Comparison of ENCODE assay signal across 13 mouse cellular contexts in the genomic region with DNA sequence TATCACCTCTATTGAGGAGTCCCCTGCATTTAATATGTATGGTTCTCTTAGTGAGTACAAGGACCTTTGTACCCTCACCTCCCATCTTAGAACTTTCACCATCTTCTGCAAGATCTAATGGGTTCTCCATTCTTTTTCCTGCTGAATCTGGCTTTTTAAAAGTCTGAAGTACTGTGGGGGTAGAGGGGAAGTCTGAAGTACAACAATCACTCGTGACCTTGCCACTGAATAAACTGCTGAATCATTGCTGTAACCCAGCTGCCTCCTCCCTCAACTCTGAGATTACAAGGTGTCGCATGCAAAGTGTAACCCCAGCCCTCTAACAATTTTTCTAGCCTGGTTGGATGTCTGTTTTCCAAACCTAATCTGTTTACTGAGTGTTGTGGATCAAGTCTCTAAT. TPM values are rescaled to one million over a fixed set of nuclear protein-coding genes. Genes with fewer than 3 reads are reported as not detected.
DNase-seq lines count a peak whose midpoint lies in the region; ATAC-seq and TF ChIP-seq lines count a peak whose summit lies in the region.
"Had no signal": no experiment of that assay in that cellular context is flagged by ENCODE, and none has a peak within 500 bp of the region (broad histone marks: within the 10 kb centered on the region; RNA-seq: fewer than 3 reads in every experiment).

No protein-coding gene starts in this region.

- no peak overlapping the region for H3K9ac ChIP-seq in liver, adult 2 months (ENCODE audit: low read depth, low read length)
- H3K9ac ChIP-seq in forebrain, embryonic 14.5 days (ENCODE audit: low read length): no peak overlapping the region
- H3K9ac ChIP-seq: forebrain, postnatal 0 days had no signal

- no peaks in the 10 kb centered on the region for H3K36me3 ChIP-seq in liver, adult 2 months (ENCODE audit: control insufficient read depth, insufficient read depth, low read length)
- peaks cover 1% of the 10 kb centered on the region for H3K36me3 ChIP-seq in G1E (replicated peaks)
- no peaks in the 10 kb centered on the region for H3K36me3 ChIP-seq in forebrain, embryonic 14.5 days (ENCODE audit: control insufficient read depth, insufficient read depth, low read length)

- no peak for TF ChIP-seq CTCF in liver, adult 2 months (IDR thresholded peaks at IDR 0.05; ENCODE audit: low read depth, low read length)
- TF ChIP-seq CTCF in G1E (IDR thresholded peaks at IDR 0.05; ENCODE audit: low read depth, low read length): no peak

- no peaks in the 10 kb centered on the region for H3K9me3 ChIP-seq in G1E (replicated peaks)
- no peaks in the 10 kb centered on the region for H3K9me3 ChIP-seq in forebrain, embryonic 14.5 days (replicated peaks; ENCODE audit: control insufficient read depth, low read length)
- H3K9me3 ChIP-seq: hindbrain, embryonic 10.5 days; limb, embryonic 10.5 days had no signal

- H3K27ac ChIP-seq in liver, adult 2 months (replicated peaks; ENCODE audit: insufficient read depth, low read depth, low read length): peak overlapping the region; percentile 61
- H3K27ac ChIP-seq in forebrain, embryonic 14.5 days (ENCODE audit: low read depth, low read length): no peak overlapping the region
- H3K27ac ChIP-seq: hindbrain, embryonic 10.5 days; limb, embryonic 10.5 days had no signal

- TF ChIP-seq POLR2A in liver, adult 2 months (IDR thresholded peaks at IDR 0.05; ENCODE audit: extremely low read depth, insufficient read depth, low read length): no peak

- no peaks in the 10 kb centered on the region for H3K27me3 ChIP-seq in liver, adult 2 months (ENCODE audit: control insufficient read depth, insufficient read depth, low read length)
- H3K27me3 ChIP-seq in G1E (ENCODE audit: insufficient read depth, low read length): peaks cover 4% of the 10 kb centered on the region; the same call in 1 of the 2 replicates
- H3K27me3 ChIP-seq in forebrain, embryonic 14.5 days (replicated peaks; ENCODE audit: control insufficient read depth, insufficient read depth, low read length): no peaks in the 10 kb centered on the region

- H3K4me2 ChIP-seq in forebrain, embryonic 14.5 days (ENCODE audit: low read length): no peak overlapping the region

- peak; percentile 87 for DNase-seq in liver, adult 2 months (ENCODE audit: extremely low read depth, low read depth, low spot score)
- no peak for DNase-seq in liver
- DNase-seq in G1E (ENCODE audit: low spot score): no peak
- peak; percentile 54 to 83 for DNase-seq in kidney, postnatal 36 days
- DNase-seq in cerebellum, adult 8-10 months: no peak
- DNase-seq in layer of hippocampus, adult 18-20 months (ENCODE audit: low spot score in 2 of 2): no peak
- DNase-seq in forebrain, embryonic 14.5 days (ENCODE audit: low spot score): no peak
- DNase-seq: forebrain, postnatal 0 days; right cerebral cortex, postnatal 4 days had no signal

- peaks cover 9% of the 10 kb centered on the region for H3K79me2 ChIP-seq in liver, adult 2 months (ENCODE audit: control insufficient read depth, insufficient read depth, low read length)

- H3K4me3 ChIP-seq in liver, adult 2 months (ENCODE audit: insufficient read depth, low read depth, low read length): no peak overlapping the region
- H3K4me3 ChIP-seq in G1E (ENCODE audit: low read depth, low read length): no peak overlapping the region
- H3K4me3 ChIP-seq in forebrain, embryonic 14.5 days (ENCODE audit: low read depth, low read length): no peak overlapping the region
- H3K4me3 ChIP-seq: hindbrain, embryonic 10.5 days; layer of hippocampus, adult 2 months; limb, embryonic 10.5 days had no signal

- H3K4me1 ChIP-seq in liver, adult 2 months (ENCODE audit: control insufficient read depth, insufficient read depth, low read length): peaks cover 20% of the 10 kb centered on the region
- peaks cover 33% of the 10 kb centered on the region for H3K4me1 ChIP-seq in G1E (ENCODE audit: insufficient read depth, low read depth, low read length)
- peaks cover 3% of the 10 kb centered on the region for H3K4me1 ChIP-seq in forebrain, embryonic 14.5 days (ENCODE audit: control insufficient read depth, insufficient read depth, low read length)

- 10% methylated on average over 2 of the region's 2 CpGs for WGBS in liver, adult 2 months
- WGBS in forebrain, embryonic 14.5 days: 73% methylated on average over 2 of the region's 2 CpGs

- ATAC-seq in G1E (ENCODE audit: extremely low read depth, insufficient number of reproducible peaks, low FRiP score, poor library complexity, severe bottlenecking): peak; percentile 30; the same call in 1 of the 2 replicates
- ATAC-seq in granulocyte monocyte progenitor cell, adult 5-6 weeks (replicated peaks; ENCODE audit: poor library complexity, severe bottlenecking): peak; percentile 44
- no peak for ATAC-seq in forebrain, embryonic 14.5 days
- ATAC-seq: forebrain, postnatal 0 days had no signal

RNA-seq across cellular contexts. Expression of a gene that starts 3.6 kb away (rescaled TPM):
- 337 and 363 TPM in 2 replicates for total RNA-seq in liver, adult 2 months (2014; rRNA removed)
- polyA plus RNA-seq in liver, adult 2 months (2012; rRNA removed): 517 and 533 TPM in 2 replicates
- 361 and 367 TPM in 2 replicates for total RNA-seq in G1E (2014; fragmentation: Nextera tagmentation)
- total RNA-seq in G1E (2017): 830 and 919 TPM in 2 replicates
- polyA plus RNA-seq in G1E (2012): 138 and 154 TPM in 2 replicates
- total RNA-seq in granulocyte monocyte progenitor cell, adult 5-6 weeks (2014; fragmentation: Nextera tagmentation): 398 and 454 TPM in 2 replicates
- total RNA-seq in granulocyte monocyte progenitor cell, adult 5-6 weeks (2017): 580 and 694 TPM in 2 replicates
- 100 to 1,000 TPM; 395 to 397 TPM for total RNA-seq in layer of hippocampus, adult 18-20 months (2021)
- 910 and 955 TPM in 2 replicates for polyA plus RNA-seq in forebrain, embryonic 14.5 days (2014; fragmentation: Nextera tagmentation; extraction: Ambion mirVana)

RNA-seq across cellular contexts. Expression of a gene that starts 27.4 kb away (rescaled TPM):
- 11.1 and 12.4 TPM in 2 replicates for total RNA-seq in liver, adult 2 months (2014; rRNA removed)
- polyA plus RNA-seq in liver, adult 2 months (2012; rRNA removed): 1.5 and 2.0 TPM in 2 replicates
- total RNA-seq in G1E (2014; fragmentation: Nextera tagmentation) (134 and 149 TPM in 2 replicates), G1E (2017) (315 and 326 TPM in 2 replicates)
- polyA plus RNA-seq in G1E (2012): 11.9 and 25.8 TPM in 2 replicates
- total RNA-seq in granulocyte monocyte progenitor cell, adult 5-6 weeks (2014; fragmentation: Nextera tagmentation): 190 and 192 TPM in 2 replicates
- total RNA-seq in granulocyte monocyte progenitor cell, adult 5-6 weeks (2017): 397 and 446 TPM in 2 replicates
- 10 to 100 TPM; 24.5 to 25.4 TPM for total RNA-seq in layer of hippocampus, adult 18-20 months (2021)
- polyA plus RNA-seq in forebrain, embryonic 14.5 days (2014; fragmentation: Nextera tagmentation; extraction: Ambion mirVana): 125 and 129 TPM in 2 replicates

RNA-seq across cellular contexts. Expression of a gene that starts 30.2 kb away (rescaled TPM):
- total RNA-seq in liver, adult 2 months (2014; rRNA removed): 868 and 925 TPM in 2 replicates
- 376 and 421 TPM in 2 replicates for polyA plus RNA-seq in liver, adult 2 months (2012; rRNA removed)
- 113 and 129 TPM in 2 replicates for total RNA-seq in G1E (2014; fragmentation: Nextera tagmentation)
- 298 and 303 TPM in 2 replicates for total RNA-seq in G1E (2017)
- 14.8 and 16.1 TPM in 2 replicates for polyA plus RNA-seq in G1E (2012)
- total RNA-seq in granulocyte monocyte progenitor cell, adult 5-6 weeks (2014; fragmentation: Nextera tagmentation): 255 and 303 TPM in 2 replicates
- 264 and 283 TPM in 2 replicates for total RNA-seq in granulocyte monocyte progenitor cell, adult 5-6 weeks (2017)
- total RNA-seq in layer of hippocampus, adult 18-20 months (2021): 100 to 1,000 TPM; 153 to 155 TPM
- polyA plus RNA-seq in forebrain, embryonic 14.5 days (2014; fragmentation: Nextera tagmentation; extraction: Ambion mirVana): 561 and 632 TPM in 2 replicates

RNA-seq across cellular contexts. Expression of a gene that starts 53.1 kb away (rescaled TPM):
- total RNA-seq in liver, adult 2 months (2014; rRNA removed): 10.3 and 11.3 TPM in 2 replicates
- polyA plus RNA-seq in liver, adult 2 months (2012; rRNA removed): 15.7 and 17.3 TPM in 2 replicates
- total RNA-seq in G1E (2014; fragmentation: Nextera tagmentation): 48.9 and 53.1 TPM in 2 replicates
- 13.9 and 19.6 TPM in 2 replicates for total RNA-seq in G1E (2017)
- 1.6 and 1.8 TPM in 2 replicates for polyA plus RNA-seq in G1E (2012)
- total RNA-seq in granulocyte monocyte progenitor cell, adult 5-6 weeks (2014; fragmentation: Nextera tagmentation): 31.0 and 32.4 TPM in 2 replicates
- total RNA-seq in granulocyte monocyte progenitor cell, adult 5-6 weeks (2017): 19.2 and 27.0 TPM in 2 replicates
- total RNA-seq in layer of hippocampus, adult 18-20 months (2021): 10 to 100 TPM; 17.0 TPM
- 13.2 and 15.2 TPM in 2 replicates for polyA plus RNA-seq in forebrain, embryonic 14.5 days (2014; fragmentation: Nextera tagmentation; extraction: Ambion mirVana)

RNA-seq across cellular contexts. Expression of a gene that starts 53.2 kb away (rescaled TPM):
- total RNA-seq in liver, adult 2 months (2014; rRNA removed): 2.7 and 4.2 TPM in 2 replicates
- 9.3 and 13.1 TPM in 2 replicates for polyA plus RNA-seq in liver, adult 2 months (2012; rRNA removed)
- total RNA-seq in G1E (2014; fragmentation: Nextera tagmentation) (25.6 and 44.0 TPM in 2 replicates), G1E (2017) (20.4 and 28.5 TPM in 2 replicates)
- polyA plus RNA-seq in G1E (2012): 2.6 and 4.0 TPM in 2 replicates
- 47.8 and 66.8 TPM in 2 replicates for total RNA-seq in granulocyte monocyte progenitor cell, adult 5-6 weeks (2014; fragmentation: Nextera tagmentation)
- 13.6 and 18.8 TPM in 2 replicates for total RNA-seq in granulocyte monocyte progenitor cell, adult 5-6 weeks (2017)
- total RNA-seq in layer of hippocampus, adult 18-20 months (2021): 1 to 10 TPM; 4.6 to 7.8 TPM
- polyA plus RNA-seq in forebrain, embryonic 14.5 days (2014; fragmentation: Nextera tagmentation; extraction: Ambion mirVana): 14.6 and 16.9 TPM in 2 replicates

Comparison
In these comparisons a context has a peak if more than half of its experiments do, and no peak if none do; other contexts are left out.
1. DNase-seq: peak in liver, adult 2 months (single experiment) and kidney, postnatal 36 days (2 of 2); none in liver (single experiment), G1E (single experiment), cerebellum, adult 8-10 months (single experiment), layer of hippocampus, adult 18-20 months (0 of 2) and forebrain, embryonic 14.5 days (single experiment).
2. RNA of a gene that starts 27.4 kb away (total RNA-seq): 190 to 446 TPM in granulocyte monocyte progenitor cell, adult 5-6 weeks and 134 to 326 TPM in G1E; 24.5 to 25.4 TPM in layer of hippocampus, adult 18-20 months and 11.1 to 12.4 TPM in liver, adult 2 months; every median in the first group is over 4 times any median in the second.